ENCODE assay signal across 21 mouse cellular contexts in the genomic region with DNA sequence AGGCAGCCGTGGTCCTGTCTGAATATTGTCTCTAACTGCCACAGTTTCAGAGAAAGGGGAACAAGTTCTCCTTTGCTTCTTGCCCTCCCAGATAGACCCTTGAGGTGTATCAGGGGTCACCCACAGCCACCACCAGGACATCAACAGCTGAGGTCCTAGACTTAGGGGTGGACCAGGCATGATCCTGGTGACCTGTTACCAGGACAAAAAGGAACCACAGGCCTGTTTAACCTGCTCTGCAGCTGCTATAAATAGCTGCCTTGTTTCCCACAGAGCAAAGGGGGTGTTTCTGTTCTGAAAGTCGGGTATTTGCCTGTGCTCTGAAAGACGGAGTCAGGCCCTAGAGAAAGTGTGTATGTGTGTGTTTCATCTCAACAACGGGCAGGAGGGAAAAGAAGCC. TPM values are rescaled to one million over a fixed set of nuclear protein-coding genes. Genes with fewer than 3 reads are reported as not detected.
A peak's percentile ranks its signal among the peaks of the same experiment; 100 is the strongest.
DNase-seq lines count a peak whose midpoint lies in the region; ATAC-seq lines count a peak whose summit lies in the region.
"Had no signal": no experiment of that assay in that cellular context is flagged by ENCODE, and none has a peak within 500 bp of the region (broad histone marks: within the 10 kb centered on the region; RNA-seq: fewer than 3 reads in every experiment).

No protein-coding gene starts in this region.

- peaks cover 5% of the 10 kb centered on the region; the same call in 1 of the 2 replicates for H3K27me3 ChIP-seq in heart, embryonic 16.5 days (ENCODE audit: control insufficient read depth, insufficient read depth, low read length)
- H3K27me3 ChIP-seq in kidney, embryonic 16.5 days (ENCODE audit: insufficient read depth, low read length) = peaks cover 9% of the 10 kb centered on the region
- peaks cover 4% of the 10 kb centered on the region for H3K27me3 ChIP-seq in stomach, embryonic 15.5 days (replicated peaks)

- 38% methylated on average over 4 of the region's 4 CpGs for WGBS in heart, embryonic 16.5 days
- WGBS in kidney, embryonic 16.5 days = 74% methylated on average over 4 of the region's 4 CpGs
- 58% methylated on average over 4 of the region's 4 CpGs for WGBS in stomach, embryonic 15.5 days

- no peak overlapping the region for H3K4me3 ChIP-seq in heart, embryonic 16.5 days (ENCODE audit: low read length)
- H3K4me3 ChIP-seq in kidney, embryonic 16.5 days (ENCODE audit: low read length) = no peak overlapping the region
- no peak overlapping the region for H3K4me3 ChIP-seq in stomach, embryonic 15.5 days (replicated peaks)
- H3K4me3 ChIP-seq: embryonic facial prominence, embryonic 12.5 days; heart, embryonic 12.5 days; hindbrain, embryonic 13.5 days; midbrain, embryonic 10.5 days; myocyte; neural tube, embryonic 13.5 days had no signal

- no peak overlapping the region for H3K27ac ChIP-seq in heart, embryonic 16.5 days (ENCODE audit: low read length)
- H3K27ac ChIP-seq in kidney, embryonic 16.5 days (ENCODE audit: low read length) = 0 out of 2 replicates have a peak overlapping the region, but pooled peaks have one; percentile 8
- peak overlapping the region; percentile 44; the same call in 1 of the 2 replicates for H3K27ac ChIP-seq in stomach, embryonic 15.5 days
- H3K27ac ChIP-seq: embryonic facial prominence, embryonic 12.5 days; hindbrain, embryonic 13.5 days; kidney, postnatal 0 days; midbrain, embryonic 10.5 days; neural tube, embryonic 13.5 days had no signal

- H3K9me3 ChIP-seq in heart, embryonic 16.5 days (replicated peaks; ENCODE audit: control insufficient read depth, low read length) = no peaks in the 10 kb centered on the region
- no peaks in the 10 kb centered on the region for H3K9me3 ChIP-seq in kidney, embryonic 16.5 days (ENCODE audit: low read length)
- H3K9me3 ChIP-seq in stomach, embryonic 15.5 days = no peaks in the 10 kb centered on the region
- H3K9me3 ChIP-seq: embryonic facial prominence, embryonic 12.5 days; heart, embryonic 12.5 days; hindbrain, embryonic 13.5 days; midbrain, embryonic 10.5 days; neural tube, embryonic 13.5 days had no signal

- H3K9ac ChIP-seq in heart, embryonic 16.5 days (ENCODE audit: low read length) = 0 out of 2 replicates have a peak overlapping the region, but pooled peaks have one; percentile 0
- no peak overlapping the region; the same call in 1 of the 2 replicates for H3K9ac ChIP-seq in kidney, embryonic 16.5 days (replicated peaks; ENCODE audit: low read length)
- no peak overlapping the region for H3K9ac ChIP-seq in stomach, embryonic 15.5 days
- H3K9ac ChIP-seq: embryonic facial prominence, embryonic 12.5 days; heart, embryonic 12.5 days; hindbrain, embryonic 13.5 days; neural tube, embryonic 13.5 days had no signal

- H3K36me3 ChIP-seq in heart, embryonic 16.5 days (ENCODE audit: control insufficient read depth, insufficient read depth) = peaks cover 31% of the 10 kb centered on the region
- peaks cover 31% of the 10 kb centered on the region for H3K36me3 ChIP-seq in kidney, embryonic 16.5 days (ENCODE audit: insufficient read depth, low read length)
- H3K36me3 ChIP-seq in stomach, embryonic 15.5 days = peaks cover 14% of the 10 kb centered on the region
- H3K36me3 ChIP-seq: midbrain, embryonic 10.5 days had no signal

- no peak for DNase-seq in heart, postnatal 10 days
- DNase-seq in lung, adult 18-20 months = peak; percentile 60 to 67
- DNase-seq in lung, postnatal 10 days = no peak
- DNase-seq in ovary, adult 18-20 months (ENCODE audit: low spot score) = no peak
- DNase-seq: adrenal gland, postnatal 14 days; cerebellum, adult 2 months; cerebellum, postnatal 25 days; layer of hippocampus, postnatal 36 days; right cerebral cortex, postnatal 4 days had no signal

- intact Hi-C loops in heart, postnatal 10 days (cut with DNase I) = no loop called here

- H3K4me2 ChIP-seq in heart, embryonic 16.5 days (ENCODE audit: low read depth, low read length) = no peak overlapping the region
- no peak overlapping the region for H3K4me2 ChIP-seq in kidney, embryonic 16.5 days (replicated peaks; ENCODE audit: low read depth, low read length)
- no peak overlapping the region for H3K4me2 ChIP-seq in stomach, embryonic 15.5 days
- H3K4me2 ChIP-seq: embryonic facial prominence, embryonic 12.5 days; heart, embryonic 12.5 days; hindbrain, embryonic 13.5 days; neural tube, embryonic 13.5 days had no signal

- peaks cover 3% of the 10 kb centered on the region; the same call in 1 of the 2 replicates for H3K4me1 ChIP-seq in heart, embryonic 16.5 days (ENCODE audit: control insufficient read depth, insufficient read depth, low read length)
- H3K4me1 ChIP-seq in kidney, embryonic 16.5 days (ENCODE audit: insufficient read depth, low read length) = peaks cover 4% of the 10 kb centered on the region
- H3K4me1 ChIP-seq in stomach, embryonic 15.5 days = 0 out of 2 replicates have a peak, but pooled peaks cover under 1% of the 10 kb centered on the region

- ATAC-seq in heart, embryonic 16.5 days (replicated peaks; ENCODE audit: extremely low read depth, insufficient read depth, low FRiP score) = no peak
- no peak for ATAC-seq in kidney, embryonic 16.5 days (ENCODE audit: low FRiP score, low TSS enrichment)
- peak; percentile 48; the same call in 1 of the 2 replicates for ATAC-seq in stomach, embryonic 15.5 days (ENCODE audit: insufficient read depth, low FRiP score, low read depth)
- ATAC-seq: CD4-positive, CD25-positive, alpha-beta regulatory T cell, adult 4 months; midbrain, embryonic 16.5 days had no signal

RNA-seq across cellular contexts. Expression of gene Neurl1b, which starts 29.2 kb away (rescaled TPM):
- polyA plus RNA-seq in heart, embryonic 16.5 days (2015; fragmentation: Nextera tagmentation; extraction: Ambion mirVana) = 3.0 and 3.3 TPM in 2 replicates
- total RNA-seq in heart, postnatal 10 days (2021) = 10 to 100 TPM; 23.8 to 24.3 TPM
- 1.7 and 2.4 TPM in 2 replicates for polyA plus RNA-seq in kidney, embryonic 16.5 days (2015; fragmentation: Nextera tagmentation; extraction: Ambion mirVana)
- 2.5 and 2.6 TPM in 2 replicates for polyA plus RNA-seq in stomach, embryonic 15.5 days (2015; fragmentation: Nextera tagmentation; extraction: Ambion mirVana)

Comparison
In these comparisons a context has a peak if more than half of its experiments do, and no peak if none do; other contexts are left out.
1. DNase-seq: peak in lung, adult 18-20 months (2 of 2); none in heart, postnatal 10 days (0 of 2), lung, postnatal 10 days (single experiment) and ovary, adult 18-20 months (single experiment).